Mouse (Mus musculus) retina, postnatal 7 days (tissue): ENCODE results near the gene Rbm10.

Source experiments
- DNase-seq: peaks from one replicate; pipeline ENCODE4 v3.0.0-alpha.2; 2012; ENCODE audit warnings: low read depth, low spot score

Gene Rbm10

DNA sequence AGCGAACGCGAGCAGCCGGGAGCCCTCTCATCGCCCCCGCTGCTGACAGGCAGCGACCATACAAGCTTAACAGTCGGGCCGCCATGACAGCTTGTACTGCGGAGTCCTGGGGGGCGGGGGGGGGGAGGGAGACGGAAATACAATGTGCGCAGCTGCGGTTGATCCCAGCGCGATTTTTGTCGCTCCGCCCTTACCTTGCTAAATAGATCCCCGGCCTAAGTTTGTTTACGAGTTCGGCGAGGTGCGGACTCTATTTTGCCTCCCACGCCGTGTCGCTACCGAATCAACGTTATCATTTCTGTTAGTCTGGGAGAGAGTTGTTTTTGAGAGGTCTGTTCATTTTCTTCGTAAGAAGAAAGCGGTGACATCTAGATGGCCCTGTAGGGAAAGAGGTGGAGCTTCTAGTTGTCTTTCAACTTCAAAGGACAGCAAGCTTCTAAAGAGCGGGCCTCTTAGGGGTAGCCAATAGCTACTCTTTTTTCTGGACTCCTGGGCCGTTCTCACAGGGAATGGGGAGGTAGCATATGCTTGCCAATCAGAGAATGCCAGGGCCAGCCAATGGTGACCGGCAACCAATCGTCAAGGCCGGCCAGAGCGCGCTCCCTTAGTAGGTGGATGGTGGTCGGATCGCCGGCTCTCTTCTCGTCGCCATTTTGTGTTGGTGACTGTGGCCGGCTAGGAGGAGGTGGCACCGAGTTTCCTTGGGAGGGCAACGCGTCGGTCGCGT, at the start of gene Rbm10, which contains the start of gene Ndufb11:
Gene Rbm10, plus strand, starts transcription at position 328 of the 727 bp plus-strand sequence.
Gene Ndufb11, minus strand, starts transcription at position 444 of the 727 bp plus-strand sequence.
- peak; percentile 67 for DNase-seq

- DNase-seq: peak; percentile 39
Measured at GRCm38 (mm10) chrX:20571024-20571423, 46.3 kb upstream of the Rbm10 start.

- no peak for DNase-seq
Measured at GRCm38 (mm10) chrX:20572683-20573082, 44.6 kb upstream of the Rbm10 start.

DNA sequence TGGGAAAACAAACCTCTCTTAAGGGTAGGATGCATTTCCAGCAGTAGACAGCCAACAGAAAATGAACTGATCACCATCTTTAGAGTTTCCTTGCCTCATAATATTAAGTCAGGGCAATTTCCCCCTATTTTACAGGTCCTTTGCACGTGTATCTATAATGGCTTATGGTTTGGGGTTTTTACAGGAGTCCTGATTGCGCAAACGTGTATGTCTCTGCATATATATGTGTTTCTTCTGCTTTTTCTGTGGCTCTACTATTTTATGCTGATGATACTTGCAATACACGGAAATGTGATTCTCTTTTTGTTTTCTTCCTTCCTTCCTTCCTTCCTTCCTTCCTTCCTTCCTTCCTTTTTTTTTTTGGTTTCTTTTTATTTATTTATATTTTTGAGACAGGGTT, 43.4 kb upstream of the Rbm10 start:
- DNase-seq: no peak

DNA sequence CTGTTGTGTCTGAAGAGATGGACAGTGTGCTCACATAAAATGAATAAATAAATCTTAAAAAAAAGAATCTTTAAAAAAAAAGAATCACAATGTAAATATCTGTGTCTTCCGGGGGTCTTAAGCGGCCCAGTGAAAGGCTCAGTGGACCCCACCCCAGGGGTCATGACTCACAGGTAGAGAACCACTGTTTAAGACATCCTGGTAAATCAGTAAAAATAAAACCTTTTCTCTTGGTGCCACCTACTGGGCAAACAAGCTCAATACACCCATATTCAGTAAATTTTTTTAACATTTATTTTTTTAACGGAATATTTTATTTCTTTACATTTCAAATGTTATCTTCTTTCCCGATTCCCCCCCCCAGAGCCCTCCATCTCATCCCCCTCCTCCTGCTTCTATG, 29.3 kb upstream of the Rbm10 start:
- DNase-seq: no peak

GRCm38 (mm10) chrX:20608500-20608899, 8.8 kb upstream of the Rbm10 start:
- no peak for DNase-seq

DNA sequence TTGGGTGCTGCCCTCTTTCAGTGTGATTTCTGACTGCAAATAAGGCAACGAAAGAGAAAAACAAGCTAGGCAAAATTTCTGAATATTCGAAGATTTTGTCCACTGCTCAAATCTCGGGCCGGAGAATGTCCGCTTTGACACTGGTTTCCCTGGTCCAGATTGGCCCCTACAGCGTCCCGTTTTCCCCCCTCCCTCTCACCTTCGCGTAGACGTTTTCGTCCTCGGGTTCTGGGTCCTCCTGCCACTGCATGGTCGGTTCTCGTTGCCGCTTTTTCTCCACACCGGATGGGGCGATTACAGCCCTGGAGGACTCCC, 485 bp upstream of the Rbm10 start:
- DNase-seq: no peak

- peak; percentile 13 for DNase-seq
Measured at GRCm38 (mm10) chrX:20617903-20618399, 648 bp downstream of the Rbm10 start.

DNA sequence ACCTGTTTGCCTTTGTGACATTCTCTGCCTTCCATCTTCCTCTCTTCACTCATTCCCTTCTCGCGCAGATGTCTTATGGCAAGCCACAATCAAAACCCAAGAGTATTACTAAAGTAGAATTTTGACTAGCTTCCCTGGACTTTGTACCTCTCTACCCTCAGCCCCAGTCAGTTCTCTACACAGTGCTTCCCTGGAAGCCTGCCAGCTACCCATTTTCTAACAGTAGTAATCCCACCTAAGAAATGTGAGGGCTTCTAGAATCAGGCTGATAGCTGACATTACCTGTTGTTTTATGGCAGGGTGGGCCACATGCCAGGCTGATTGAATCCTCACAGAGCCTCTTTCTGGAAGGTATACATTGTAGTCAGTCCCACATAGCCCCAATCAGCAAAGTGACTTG, 20.8 kb downstream of the Rbm10 start:
- no peak for DNase-seq

- DNase-seq: no peak
Measured at GRCm38 (mm10) chrX:20644780-20645179, 27.5 kb downstream of the Rbm10 start.

DNA sequence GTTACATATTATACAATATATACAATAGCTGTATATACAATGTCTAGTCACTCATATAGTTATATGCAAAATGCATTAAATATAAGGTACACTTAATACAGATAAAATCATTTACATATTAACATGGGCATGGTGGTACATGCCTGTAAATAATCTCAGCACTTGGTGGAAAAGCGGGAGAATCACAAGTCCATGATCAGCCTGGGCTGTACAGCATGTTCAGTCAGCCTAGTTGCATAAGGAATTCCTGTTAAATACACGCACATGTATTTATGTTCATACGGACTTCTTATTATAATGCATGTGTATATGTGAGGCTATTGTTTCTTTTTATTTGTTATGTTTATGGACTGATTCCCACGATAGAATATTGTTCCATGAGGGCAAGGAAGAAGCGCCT, 40.3 kb downstream of the Rbm10 start:
- no peak for DNase-seq

GRCm38 (mm10) chrX:20658026-20658652, 40.8 kb downstream of the Rbm10 start, which contains the start of gene Uba1:
TSS of gene Uba1 (plus strand) at chrX:20658326.
- DNase-seq: peak; percentile 60

GRCm38 (mm10) chrX:20658891-20659406, 41.6 kb downstream of the Rbm10 start:
- DNase-seq: no peak

DNA sequence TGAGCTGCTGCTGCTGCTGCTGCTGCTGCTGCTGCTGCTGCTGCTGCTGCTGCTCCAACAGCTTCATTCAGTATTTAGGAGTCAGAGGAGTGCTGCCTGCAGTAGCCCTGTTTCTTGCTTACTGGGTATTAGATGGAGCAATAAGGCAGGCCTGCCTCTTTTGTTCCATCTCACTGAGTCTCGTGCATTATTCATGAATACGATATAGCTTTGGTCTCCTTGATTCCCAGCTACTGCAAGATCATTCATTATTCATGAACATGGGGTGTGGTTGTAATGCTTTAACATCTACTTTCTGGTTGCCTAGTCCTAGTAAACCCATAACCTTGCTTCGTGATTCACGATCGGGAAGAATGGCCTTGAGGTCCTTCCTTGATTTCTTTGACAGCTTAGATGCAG, 45.0 kb downstream of the Rbm10 start:
- DNase-seq: no peak

DNA sequence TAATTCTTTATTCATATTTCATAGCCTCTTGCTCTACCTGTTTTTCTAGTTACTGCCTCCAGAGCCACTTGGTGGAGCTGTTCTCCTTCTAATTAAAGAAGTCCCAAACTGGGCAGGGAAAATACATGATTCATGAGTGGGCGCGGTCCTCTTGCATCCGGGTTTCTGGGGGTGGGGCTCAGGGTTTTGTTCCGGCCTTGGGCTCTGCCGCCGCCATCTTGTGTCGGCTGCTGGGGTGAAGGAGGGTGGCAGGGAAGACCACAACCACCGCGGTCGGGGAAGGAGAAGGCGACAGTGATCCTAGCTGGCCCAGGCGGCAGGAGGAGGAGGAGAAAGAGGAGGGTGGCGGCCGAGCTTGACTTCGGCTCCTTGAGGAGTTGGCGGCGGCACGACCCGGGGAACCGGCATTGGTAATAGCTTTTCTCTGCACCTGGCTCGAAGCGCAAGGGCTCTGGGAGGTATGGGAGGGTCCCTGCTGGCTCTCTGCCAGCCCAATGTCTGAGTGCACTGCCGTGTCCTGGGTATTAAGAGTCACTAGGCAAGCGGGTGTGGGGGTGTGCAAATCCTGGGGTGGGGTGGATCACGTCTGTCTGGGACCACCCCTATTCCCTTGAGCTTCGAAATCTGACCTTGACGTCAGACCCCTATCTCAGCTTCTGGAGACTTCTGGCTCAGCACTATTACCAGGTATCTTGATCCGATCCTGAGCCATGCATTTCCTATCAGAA, 45.6 kb downstream of the Rbm10 start:
- DNase-seq: peak; percentile 79

DNA sequence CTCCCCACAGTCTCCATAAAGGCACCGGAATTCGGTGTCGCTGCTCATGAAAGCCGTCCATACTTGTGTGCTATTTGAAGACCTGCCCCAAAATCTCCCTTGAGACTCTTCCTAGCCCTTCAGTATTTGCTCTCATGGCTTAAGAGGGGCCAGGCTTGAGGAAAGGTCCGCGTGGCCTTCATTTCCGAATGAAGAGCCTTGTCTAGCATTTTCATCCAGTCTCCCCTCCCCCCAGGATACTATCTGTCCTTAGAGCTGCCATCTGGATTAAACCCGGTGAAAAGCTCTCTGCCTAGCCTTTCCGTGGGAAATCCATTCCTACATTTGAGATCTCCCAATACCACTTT, 46.1 kb downstream of the Rbm10 start:
- peak; percentile 8 for DNase-seq

- peak; percentile 72 for DNase-seq
Measured at GRCm38 (mm10) chrX:20687519-20688067, 70.3 kb downstream of the Rbm10 start, which contains the start of gene Cdk16. TSS of gene Cdk16 (plus strand) at chrX:20687954.

GRCm38 (mm10) chrX:20688068-20688547, 70.8 kb downstream of the Rbm10 start:
- DNase-seq: peak; percentile 79

- DNase-seq: peak; percentile 54
Measured at GRCm38 (mm10) chrX:20688615-20689014, 71.3 kb downstream of the Rbm10 start.

- no peak for DNase-seq
Measured at GRCm38 (mm10) chrX:20691566-20691965, 74.3 kb downstream of the Rbm10 start.

DNA sequence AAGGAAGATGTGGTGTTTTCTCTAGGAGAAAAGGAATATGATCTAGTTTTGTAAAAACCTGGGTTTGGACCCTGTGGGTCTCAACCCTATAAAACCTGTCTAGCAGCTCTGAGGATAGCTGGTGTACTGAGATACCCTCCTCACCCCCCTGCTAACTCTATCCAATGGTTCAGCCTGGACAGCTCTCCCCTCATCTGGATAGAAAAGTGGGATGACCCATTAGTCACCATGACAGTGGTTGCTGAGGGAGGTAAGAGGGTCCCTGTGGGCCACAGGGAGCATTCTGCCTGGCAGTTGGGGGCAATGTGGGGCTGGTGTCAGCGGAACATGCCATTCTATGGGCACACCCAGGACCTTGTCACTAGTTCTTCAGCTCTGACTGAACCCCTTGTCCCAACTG, 75.3 kb downstream of the Rbm10 start:
- DNase-seq: no peak

GRCm38 (mm10) chrX:20695842-20696241, 78.5 kb downstream of the Rbm10 start:
- no peak for DNase-seq
